Mouse (Mus musculus) thymus, postnatal 25 days (tissue): Measurements from ENCODE around the gene Tas2r124.

ENCODE experiments used
- DNase-seq: peaks from one replicate; pipeline ENCODE4 v3.0.0; 2022

Gene Tas2r124

GRCm38 (mm10) chr6:132754430-132754829 is at the start of gene Tas2r124:
Tas2r124 (plus strand) TSS chr6:132754730.
- DNase-seq, result no peak

GRCm38 (mm10) chr6:132711828-132712227 is 42.7 kb upstream of the Tas2r124 start, which contains the start of gene Tas2r122:
Tas2r122 (minus strand) TSS chr6:132711928.
- no peak for DNase-seq

- DNase-seq, result no peak
Measured at GRCm38 (mm10) chr6:132737935-132738334, 16.6 kb upstream of the Tas2r124 start, which contains the start of gene Tas2r115. Tas2r115 (minus strand) TSS chr6:132738035.

- DNase-seq, result no peak
Measured at GRCm38 (mm10) chr6:132750206-132750605, 4.3 kb upstream of the Tas2r124 start.

- DNase-seq, result no peak
Measured at GRCm38 (mm10) chr6:132761831-132762230, 7.3 kb downstream of the Tas2r124 start, which contains the start of gene Tas2r102. Tas2r102 (plus strand) TSS chr6:132762131.

- no peak for DNase-seq
Measured at GRCm38 (mm10) chr6:132778062-132778461, 23.5 kb downstream of the Tas2r124 start, which contains the start of gene Tas2r136. Tas2r136 (minus strand) TSS chr6:132778162.

GRCm38 (mm10) chr6:132795393-132795792 is 40.9 kb downstream of the Tas2r124 start:
- DNase-seq, result no peak

GRCm38 (mm10) chr6:132802518-132802917 is 48.0 kb downstream of the Tas2r124 start, which contains the start of gene Tas2r117:
Tas2r117 (plus strand) TSS chr6:132802818.
- no peak for DNase-seq
